Mouse (Mus musculus) left cerebral cortex, postnatal 36 days (tissue): Measurements from ENCODE around the gene Akap17b. TPM values are rescaled to one million over a fixed set of nuclear protein-coding genes. Genes with fewer than 3 reads are reported as not detected.
"Not testable (repeated sequence)": the region's sequence is repeated elsewhere in the genome, so short reads cannot be mapped to it uniquely, and the experiment has no call there.

Experiments
- DNase-seq, 2 experiments: peaks; one replicate each; pipeline ENCODE4 v3.0.0; 2021 to 2022; ENCODE audit warnings: low spot score in 2 of 2, mixed read lengths in 1 of 2
- intact Hi-C: fragments of 180-260 bp; cut with DNase I; formaldehyde crosslinking; loops from one replicate; pipeline ENCODE4 v1.15.1; 2025
- total RNA-seq, 2 experiments: library from RNA; stranded (reverse); gene quantifications; 2 replicates each; pipeline ENCODE4 v1.2.3; 2021

Akap17b gene
- 10 to 100 TPM; 10.4 to 11.9 TPM for total RNA-seq

DNA sequence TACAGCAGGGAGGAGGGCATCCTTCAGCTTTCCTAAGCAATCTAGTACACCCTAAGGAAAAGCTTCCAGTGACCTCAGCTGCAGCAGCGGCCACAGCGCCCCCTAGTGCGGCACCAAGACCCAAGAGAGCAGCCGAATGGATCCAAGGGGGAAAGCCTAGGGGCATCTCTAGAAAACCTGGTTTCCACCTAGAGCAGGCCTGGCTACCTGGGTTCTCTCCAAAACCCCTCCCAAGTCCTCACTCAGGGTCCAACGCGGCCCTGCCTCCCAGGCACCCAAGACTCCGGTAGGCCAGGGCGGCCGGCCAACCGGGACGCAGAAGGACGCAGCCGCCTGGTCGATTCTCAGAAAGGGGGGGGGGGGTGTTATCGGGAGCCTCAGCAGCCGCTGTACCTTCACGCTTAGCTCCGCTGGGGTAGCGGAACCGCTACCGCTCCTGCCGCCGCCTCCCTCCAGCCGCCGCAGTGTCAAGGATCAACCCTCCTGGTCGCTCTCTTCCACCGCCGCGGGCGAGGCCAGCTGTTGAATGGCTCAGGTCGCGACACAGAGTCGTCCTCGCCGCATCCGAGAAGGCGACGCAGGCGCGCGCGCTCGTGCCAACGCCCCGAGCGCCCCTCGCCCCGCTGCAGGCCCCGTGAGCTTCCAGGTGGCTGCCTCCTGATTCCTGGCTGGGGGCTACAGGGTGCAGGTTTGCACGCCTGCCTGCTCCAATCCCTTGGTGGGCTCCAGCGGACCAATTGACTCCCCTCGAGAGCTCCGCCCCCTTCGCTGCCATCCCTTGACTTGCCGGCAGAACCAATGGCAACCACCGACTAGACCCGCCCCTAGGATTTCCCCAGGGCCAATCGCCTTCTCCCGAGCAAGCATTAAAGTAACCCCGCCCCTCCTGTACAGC, at the start of gene Akap17b:
TSS of gene Akap17b (minus strand) at position 739 of the 895 bp plus-strand sequence.
- DNase-seq, result peak; percentile 76
- intact Hi-C loops, result loop anchor here (5.0 kb wide), 1 partner anchor 102 kb away; no protein-coding TSS in a partner anchor

- intact Hi-C loops, result no loop called here
- no peak for DNase-seq
These were observed 46.2 kb upstream of the Akap17b start for GRCm38 (mm10) chrX:36691365-36691764.

GRCm38 (mm10) chrX:36689655-36690054, 44.5 kb upstream of the Akap17b start:
- intact Hi-C loops, result no loop called here
- DNase-seq, result no peak

GRCm38 (mm10) chrX:36676836-36677235, 31.6 kb upstream of the Akap17b start:
- intact Hi-C loops, result no loop called here
- DNase-seq, result no peak

- no peak for DNase-seq
- intact Hi-C loops, result no loop called here
These were observed 27.5 kb upstream of the Akap17b start for GRCm38 (mm10) chrX:36672708-36673107.

DNA sequence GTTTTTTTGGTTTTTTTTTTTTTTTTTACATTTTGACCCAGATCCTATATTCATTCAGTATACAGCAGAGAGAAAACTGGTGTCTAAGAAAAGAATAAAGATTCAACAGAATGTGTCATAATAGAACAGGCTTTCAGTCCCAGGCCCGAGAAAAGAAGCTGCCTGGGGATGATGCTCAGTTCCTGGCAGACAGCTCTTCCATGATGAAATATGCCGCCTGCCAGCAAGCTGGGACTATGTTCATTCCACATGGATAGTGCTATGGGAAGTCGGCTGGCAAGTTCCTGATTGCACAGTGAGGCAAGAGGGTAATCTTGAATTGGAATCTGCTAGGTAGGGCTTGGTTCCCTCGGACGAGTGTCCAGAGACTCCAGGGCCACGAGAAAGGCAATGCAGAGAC, 5.1 kb downstream of the Akap17b start:
- peak; percentile 10 to 24 for DNase-seq
- intact Hi-C loops, result loop anchor here (5.0 kb wide), 1 partner anchor 107 kb away; no protein-coding TSS in a partner anchor

DNA sequence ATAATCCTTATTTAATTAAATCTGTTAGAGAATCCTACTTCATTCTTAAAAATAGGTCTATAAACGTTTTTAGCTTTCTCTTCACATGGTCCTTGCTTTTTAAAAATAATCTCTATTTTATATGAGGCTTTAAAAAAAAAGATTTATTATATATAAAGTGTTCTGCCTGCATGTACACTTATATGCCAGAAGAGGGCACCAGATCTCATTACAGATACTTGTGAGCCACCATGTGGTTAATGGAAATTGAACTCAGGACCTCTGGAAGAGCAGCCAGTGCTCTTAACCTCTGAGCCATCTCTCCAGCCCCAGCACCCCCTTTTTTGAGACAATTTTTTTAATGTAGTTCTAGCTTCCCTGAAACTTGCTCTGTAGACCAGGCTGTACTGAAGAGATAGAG, 14.4 kb downstream of the Akap17b start:
- intact Hi-C loops, result no loop called here
- no peak for DNase-seq

GRCm38 (mm10) chrX:36628102-36628501, 17.1 kb downstream of the Akap17b start:
- intact Hi-C loops, result no loop called here
- DNase-seq, result no peak

DNA sequence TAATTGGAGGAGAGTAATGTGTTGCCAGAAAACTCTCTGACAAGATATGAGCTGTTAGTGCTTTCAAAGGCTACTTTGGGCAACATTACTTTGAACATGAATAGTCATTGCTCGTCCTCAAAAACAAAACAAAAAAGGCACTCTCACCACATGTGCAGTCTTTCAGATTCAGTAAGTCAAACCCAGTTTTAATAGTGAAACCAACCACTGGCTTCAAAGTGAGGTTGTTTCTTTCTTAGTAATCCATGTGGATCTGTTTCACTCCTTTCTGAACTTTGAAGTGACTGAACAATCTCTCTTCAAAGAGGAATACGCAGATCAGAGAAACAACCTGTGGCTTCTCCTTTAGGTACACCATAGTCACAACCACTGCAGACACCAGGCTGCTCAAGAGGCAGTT, 36.1 kb downstream of the Akap17b start:
- no peak for DNase-seq
- intact Hi-C loops, result no loop called here

DNA sequence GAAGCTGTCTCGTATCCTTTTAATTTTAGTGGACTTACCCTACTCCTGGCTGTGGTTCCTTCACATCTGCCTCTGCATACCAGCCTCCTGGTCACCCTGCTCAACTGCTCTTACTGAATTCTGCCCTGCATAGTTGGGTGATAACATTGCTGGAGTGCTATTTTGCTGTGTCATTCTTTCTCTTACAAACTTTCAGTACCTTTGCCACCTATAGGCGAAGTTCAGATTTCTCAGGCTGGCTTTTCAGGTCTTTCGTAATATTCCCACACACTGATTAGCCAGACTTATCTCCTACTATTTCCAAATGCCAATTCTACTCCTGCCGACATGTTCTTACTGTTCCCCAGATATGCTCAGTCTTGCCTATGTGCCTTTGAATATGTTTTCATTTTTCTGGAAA, 41.2 kb downstream of the Akap17b start:
- DNase-seq, result no peak
- intact Hi-C loops, result no loop called here

GRCm38 (mm10) chrX:36602926-36603325, 42.3 kb downstream of the Akap17b start:
- no peak for DNase-seq
- intact Hi-C loops, result no loop called here

GRCm38 (mm10) chrX:36600066-36600465, 45.1 kb downstream of the Akap17b start:
- intact Hi-C loops, result no loop called here
- no peak for DNase-seq

DNA sequence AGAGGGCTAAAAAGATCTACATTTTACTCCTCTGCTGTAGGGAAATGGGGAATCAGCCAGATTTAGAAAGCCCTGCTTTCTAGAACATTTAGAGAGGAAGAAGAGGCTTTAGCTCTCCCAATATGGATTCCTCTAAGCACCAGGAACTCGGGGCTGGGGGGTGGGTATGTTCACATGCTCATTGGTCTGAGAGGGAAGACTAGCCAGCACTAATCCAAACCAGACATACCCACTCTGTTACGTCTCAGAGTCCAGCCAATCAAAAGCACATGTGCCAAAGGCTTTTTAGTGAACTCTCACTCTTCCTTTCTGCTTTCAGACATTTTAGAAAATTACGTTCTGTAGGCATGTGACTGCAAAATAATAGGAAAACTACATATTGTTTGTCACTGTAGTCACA, 45.5 kb downstream of the Akap17b start:
- DNase-seq, result no peak

DNA sequence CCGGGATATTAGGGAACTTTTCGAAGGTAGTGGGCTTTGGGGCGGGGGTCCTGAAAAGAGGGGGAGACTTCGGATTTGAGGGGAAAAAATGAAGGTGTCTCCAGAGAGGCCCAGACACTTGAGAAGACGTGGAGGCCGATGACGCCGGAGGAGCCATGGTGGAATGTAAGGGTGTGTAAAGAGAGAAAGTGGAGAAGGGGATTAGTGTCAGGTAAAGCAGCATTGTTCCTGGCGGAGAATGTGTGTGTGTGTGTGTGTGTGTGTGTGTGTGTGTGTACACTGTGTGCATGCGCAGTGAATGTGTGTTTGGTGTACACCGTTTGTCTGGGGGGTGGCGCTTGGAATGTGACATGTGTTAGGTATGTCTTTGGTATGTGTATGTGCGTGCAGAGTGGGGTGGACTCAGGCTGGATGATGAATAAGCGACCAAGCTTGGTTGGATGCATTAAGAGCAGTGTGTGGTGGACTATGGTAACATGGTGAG, 46.3 kb downstream of the Akap17b start:
- peak in 1 of 2 experiments; percentile 9 for DNase-seq
- intact Hi-C loops, result no loop called here

More for the DNA sequence above, 45.5 kb downstream of the Akap17b start:
- intact Hi-C loops, result no loop called here

- intact Hi-C loops, result no loop called here
- DNase-seq, result no peak
These were observed 46.8 kb downstream of the Akap17b start for GRCm38 (mm10) chrX:36598390-36598810.

GRCm38 (mm10) chrX:36597707-36598389, 47.3 kb downstream of the Akap17b start, which contains the start of gene Pgrmc1:
Gene Pgrmc1 (plus strand): TSS chrX:36598206.
- intact Hi-C loops, result no loop called here
- peak; percentile 78 to 81 for DNase-seq

- intact Hi-C loops, DNase-seq: not testable (repeated sequence)
These were observed 48.6 kb downstream of the Akap17b start for GRCm38 (mm10) chrX:36596483-36597120.

- intact Hi-C loops, result no loop called here
These were observed 49.9 kb downstream of the Akap17b start for GRCm38 (mm10) chrX:36595247-36595646.

GRCm38 (mm10) chrX:36591539-36591938, 53.7 kb downstream of the Akap17b start:
- intact Hi-C loops, result no loop called here
- no peak for DNase-seq

More at GRCm38 (mm10) chrX:36595247-36595646, 49.9 kb downstream of the Akap17b start:
- no peak for DNase-seq

GRCm38 (mm10) chrX:36591120-36591519, 54.1 kb downstream of the Akap17b start:
- intact Hi-C loops, result no loop called here
- no peak for DNase-seq
